Mouse (Mus musculus) kidney, embryonic 16.5 days (tissue): ENCODE results near the gene Il4i1. TPM values are rescaled to one million over a fixed set of nuclear protein-coding genes. Genes with fewer than 3 reads are reported as not detected.

Experiments used
- ATAC-seq: fragments of 200-750 bp; cut with Nextera tagmentation; 2 replicates; pipeline ENCODE4 v1.8.0; 2017; ENCODE audit warnings: moderate TSS enrichment; ENCODE audit not compliant: low FRiP score, low TSS enrichment
- H3K27ac ChIP-seq: fragments of 300-500 bp; sonication (generic); 2 replicates; pipeline ENCODE4 v1.5.1; 2014; ENCODE audit warnings: low read length
- H3K27me3 ChIP-seq: fragments of 300-500 bp; sonication (generic); 2 replicates; pipeline ENCODE4 v1.6.1; 2014; ENCODE audit warnings: low read length, control low read depth, mixed read lengths; ENCODE audit not compliant: insufficient read depth
- H3K36me3 ChIP-seq: fragments of 300-500 bp; sonication (generic); 2 replicates; pipeline ENCODE4 v1.6.1; 2014; ENCODE audit warnings: low read length, control low read depth, mixed read lengths; ENCODE audit not compliant: insufficient read depth
- H3K4me1 ChIP-seq: fragments of 300-500 bp; sonication (generic); 2 replicates; pipeline ENCODE4 v1.6.1; 2014; ENCODE audit warnings: low read length, control low read depth, mixed read lengths; ENCODE audit not compliant: insufficient read depth
- H3K4me2 ChIP-seq: fragments of 300-500 bp; sonication (generic); replicated peaks from 2 replicates; pipeline ENCODE4 v1.6.1; 2014; ENCODE audit warnings: low read depth, low read length
- H3K4me3 ChIP-seq: fragments of 300-500 bp; sonication (generic); 2 replicates; pipeline ENCODE4 v1.5.1; 2014; ENCODE audit warnings: mild to moderate bottlenecking, low read length
- H3K9ac ChIP-seq: fragments of 300-500 bp; sonication (generic); replicated peaks from 2 replicates; pipeline ENCODE4 v1.6.1; 2014; ENCODE audit warnings: low read length
- H3K9me3 ChIP-seq: fragments of 300-500 bp; sonication (generic); 2 replicates; pipeline ENCODE4 v1.6.1; 2016; ENCODE audit warnings: low read length, control low read depth
- WGBS: fragments of 180-500 bp; shearing (Covaris S2); extraction: QIAGEN DNeasy Blood & Tissue Kit; methylation state at CpG from one replicate; pipeline ENCODE4 v1.1.7; 2014; 5-methylcytosine and 5-hydroxymethylcytosine counted together
- polyA plus RNA-seq: library from polyadenylated mRNA; unstranded; fragments of >200 nt; fragmentation: Nextera tagmentation; extraction: Ambion mirVana; gene quantifications from 2 replicates; pipeline ENCODE4 v1.2.1, GENCODE M21; 2015

Gene Il4i1
- polyA plus RNA-seq, 1 experiment from 2014 or later: 1.1 TPM

DNA sequence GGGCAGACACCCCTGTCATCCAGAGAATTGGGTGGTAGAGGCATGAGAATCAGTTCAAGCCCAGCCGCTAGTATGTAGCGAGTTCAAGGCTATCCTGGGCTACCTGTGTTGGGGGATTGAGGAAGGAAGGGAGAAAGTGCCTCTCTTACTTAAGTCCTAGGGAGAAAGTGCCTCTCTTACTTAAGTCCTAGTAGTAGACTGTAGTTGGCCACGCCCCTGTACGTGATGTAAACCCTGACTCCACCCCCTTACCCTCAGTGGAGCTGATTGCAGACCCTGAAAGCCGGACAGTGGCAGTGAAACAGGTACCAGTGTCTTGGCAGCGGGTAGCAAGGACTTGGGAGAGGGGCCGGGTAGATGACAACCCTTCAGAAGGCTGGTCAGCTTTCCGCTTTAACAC lies 41.7 kb downstream of the Il4i1 start:
- peak overlapping the region; percentile 95 for H3K27ac ChIP-seq
- WGBS: 25% methylated on average over 8 of the region's 8 CpGs
- no peaks in the 10 kb centered on the region for H3K27me3 ChIP-seq
- H3K4me3 ChIP-seq: peak overlapping the region; percentile 86
- peaks cover 52% of the 10 kb centered on the region for H3K4me1 ChIP-seq
- H3K9me3 ChIP-seq: no peaks in the 10 kb centered on the region
- peak overlapping the region; percentile 93 for H3K4me2 ChIP-seq
- H3K36me3 ChIP-seq: peaks cover 20% of the 10 kb centered on the region
- H3K9ac ChIP-seq: peak overlapping the region; percentile 90
- no peak for ATAC-seq

DNA sequence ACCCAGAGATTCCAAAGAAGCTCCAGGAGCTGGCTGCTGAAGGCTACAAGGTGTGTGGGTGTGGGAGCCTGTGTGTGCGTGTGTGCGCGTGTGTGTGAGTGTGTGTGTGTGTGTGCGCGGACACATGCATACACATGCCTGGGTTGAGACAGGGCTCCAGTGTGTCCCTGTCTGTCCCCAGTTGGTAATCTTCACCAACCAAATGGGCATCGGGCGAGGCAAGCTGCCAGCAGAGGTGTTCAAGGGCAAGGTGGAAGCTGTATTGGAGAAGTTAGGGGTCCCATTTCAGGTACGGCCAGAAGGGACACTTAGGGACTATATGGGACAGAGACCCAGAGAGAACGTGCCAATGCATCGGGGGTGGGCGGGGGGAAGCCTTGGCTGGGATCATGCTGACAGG lies 43.7 kb downstream of the Il4i1 start:
- H3K4me1 ChIP-seq: peaks cover 41% of the 10 kb centered on the region

GRCm38 (mm10) chr7:44860576-44861428 lies 44.6 kb downstream of the Il4i1 start:
- 56% methylated on average over 22 of the region's 22 CpGs for WGBS
- ATAC-seq: peak; percentile 39
- no peaks in the 10 kb centered on the region for H3K9me3 ChIP-seq
- H3K36me3 ChIP-seq: peaks cover 40% of the 10 kb centered on the region
- H3K27me3 ChIP-seq: no peaks in the 10 kb centered on the region
- H3K9ac ChIP-seq: 0 out of 2 replicates have a peak overlapping the region, but pooled peaks have one; percentile 28
- H3K4me1 ChIP-seq: peaks cover 41% of the 10 kb centered on the region
- H3K4me3 ChIP-seq: no peak overlapping the region
- no peak overlapping the region for H3K4me2 ChIP-seq
- H3K27ac ChIP-seq: peak overlapping the region; percentile 60

More for the DNA sequence above, 43.7 kb downstream of the Il4i1 start:
- Histone ChIP-seq H3K27ac (no peak overlapping the region), H3K36me3 (peaks cover 34% of the 10 kb centered on the region), H3K4me2 (no peak overlapping the region), H3K9ac (no peak overlapping the region), H3K27me3 (no peaks in the 10 kb centered on the region), H3K4me3 (no peak overlapping the region), H3K9me3 (no peaks in the 10 kb centered on the region)
- WGBS: 89% methylated on average over 11 of the region's 11 CpGs
- ATAC-seq: no peak

DNA sequence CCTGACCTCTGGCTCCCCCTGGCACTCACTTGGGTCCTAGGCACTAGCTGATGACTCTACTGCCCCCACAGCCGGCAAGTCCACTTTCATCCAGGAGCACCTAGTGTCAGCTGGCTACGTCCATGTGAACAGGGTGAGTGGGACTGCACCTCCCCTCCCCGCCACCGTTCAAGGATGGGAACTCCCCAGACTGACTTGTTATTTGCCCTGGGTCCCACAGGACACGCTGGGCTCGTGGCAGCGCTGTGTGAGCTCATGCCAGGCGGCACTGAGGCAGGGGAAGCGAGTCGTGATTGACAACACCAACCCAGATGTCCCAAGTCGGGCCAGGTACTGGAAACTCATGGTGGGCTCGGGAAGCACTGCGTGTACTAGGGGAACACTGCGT lies 45.2 kb downstream of the Il4i1 start:
- no peak overlapping the region for H3K4me2 ChIP-seq
- H3K9me3 ChIP-seq: no peaks in the 10 kb centered on the region
- ATAC-seq: no peak
- H3K4me3 ChIP-seq: no peak overlapping the region
- 0 out of 2 replicates have a peak overlapping the region, but pooled peaks have one; percentile 8 for H3K9ac ChIP-seq
- WGBS: 76% methylated on average over 14 of the region's 14 CpGs
- H3K36me3 ChIP-seq: peaks cover 40% of the 10 kb centered on the region
- peaks cover 42% of the 10 kb centered on the region for H3K4me1 ChIP-seq
- H3K27ac ChIP-seq: peak overlapping the region; percentile 60; the same call in 1 of the 2 replicates
- no peaks in the 10 kb centered on the region for H3K27me3 ChIP-seq

DNA sequence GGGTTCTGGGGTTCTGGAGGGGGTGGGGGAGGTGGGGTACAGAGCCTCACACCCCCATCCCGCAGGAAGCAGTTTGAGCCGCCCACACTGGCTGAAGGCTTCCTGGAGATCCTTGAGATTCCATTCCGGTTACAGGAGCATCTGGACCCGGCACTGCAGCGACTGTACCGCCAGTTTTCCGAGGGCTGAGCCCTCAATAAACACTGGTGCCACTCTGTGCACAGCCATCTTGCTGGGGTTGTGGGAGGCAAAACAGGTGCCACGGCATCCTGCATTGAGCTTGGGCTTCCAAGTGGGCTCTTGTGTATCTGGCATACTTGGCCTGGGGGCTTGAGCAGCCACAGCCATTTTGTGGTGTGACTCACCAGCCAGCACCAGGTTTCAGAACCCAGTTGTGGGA lies 46.2 kb downstream of the Il4i1 start:
- no peak overlapping the region for H3K27ac ChIP-seq
- WGBS: 77% methylated on average over 8 of the region's 8 CpGs
- no peak overlapping the region for H3K9ac ChIP-seq
- H3K4me3 ChIP-seq: no peak overlapping the region
- peaks cover 40% of the 10 kb centered on the region for H3K36me3 ChIP-seq
- no peak overlapping the region for H3K4me2 ChIP-seq
- no peak for ATAC-seq
- H3K9me3 ChIP-seq: no peaks in the 10 kb centered on the region
- peaks cover 49% of the 10 kb centered on the region for H3K4me1 ChIP-seq
- H3K27me3 ChIP-seq: no peaks in the 10 kb centered on the region

- H3K27me3 ChIP-seq: no peaks in the 10 kb centered on the region
- ATAC-seq: no peak
- H3K4me2 ChIP-seq: no peak overlapping the region
- no peaks in the 10 kb centered on the region for H3K9me3 ChIP-seq
- no peak overlapping the region for H3K9ac ChIP-seq
- peaks cover 49% of the 10 kb centered on the region for H3K4me1 ChIP-seq
- H3K36me3 ChIP-seq: peaks cover 40% of the 10 kb centered on the region
- no peak overlapping the region for H3K4me3 ChIP-seq
- H3K27ac ChIP-seq: no peak overlapping the region
- 87% methylated on average over 14 of the region's 14 CpGs for WGBS
Observed at GRCm38 (mm10) chr7:44863210-44863609, 47.0 kb downstream of the Il4i1 start.

- WGBS: 84% methylated on average over 11 of the region's 11 CpGs
- Histone ChIP-seq H3K4me3 (no peak overlapping the region), H3K27me3 (no peaks in the 10 kb centered on the region), H3K9ac (no peak overlapping the region), H3K4me2 (no peak overlapping the region), H3K9me3 (no peaks in the 10 kb centered on the region), H3K27ac (no peak overlapping the region), H3K4me1 (peaks cover 47% of the 10 kb centered on the region), H3K36me3 (peaks cover 40% of the 10 kb centered on the region)
- ATAC-seq: no peak
Observed at GRCm38 (mm10) chr7:44863982-44864494, 47.9 kb downstream of the Il4i1 start.

DNA sequence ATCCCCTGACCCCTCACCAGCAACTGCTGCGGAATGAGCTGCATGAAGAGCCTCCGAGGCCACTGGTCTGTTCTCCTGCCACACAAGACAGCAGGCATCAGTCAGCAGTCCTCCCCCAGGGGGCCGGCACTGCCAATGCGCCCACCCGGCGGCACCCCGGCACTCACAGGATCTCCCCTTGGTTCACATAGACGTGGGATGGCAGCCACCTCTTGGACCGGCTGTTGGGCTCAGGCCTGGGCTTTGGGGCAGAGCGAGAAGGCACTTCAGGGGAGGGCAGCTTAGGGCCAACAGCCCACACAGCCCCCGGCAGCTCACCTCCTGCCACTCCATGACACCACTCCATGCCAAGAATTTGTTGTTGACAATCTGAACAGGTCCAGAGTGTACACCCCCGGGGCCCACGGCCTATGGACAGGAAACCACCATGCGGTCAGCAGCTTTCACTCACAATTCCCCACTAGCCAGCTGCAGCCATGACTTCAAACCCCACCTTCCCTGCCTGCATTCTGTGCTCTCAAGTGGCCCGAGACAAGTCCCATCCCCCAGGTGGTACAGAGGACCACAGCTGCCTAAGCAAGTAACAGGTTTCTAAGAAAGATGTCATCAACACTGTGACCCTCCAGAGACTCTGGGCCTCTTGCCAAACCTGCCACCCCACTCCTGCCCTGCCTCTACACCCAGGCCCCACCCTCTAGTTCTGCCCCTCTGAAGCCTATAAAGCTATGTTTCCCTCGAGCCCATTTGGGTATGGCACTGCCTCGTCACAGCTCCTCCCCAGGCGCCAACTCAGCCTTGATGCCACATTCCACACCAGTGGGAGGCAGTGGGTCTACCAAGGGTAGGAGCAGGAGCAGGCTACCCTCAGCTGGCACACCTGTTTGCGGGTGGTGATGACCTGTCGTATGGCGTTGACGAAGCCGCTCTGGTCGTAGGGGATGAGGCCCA lies 48.7 kb downstream of the Il4i1 start:
- Histone ChIP-seq H3K36me3 (peaks cover 40% of the 10 kb centered on the region), H3K9me3 (no peaks in the 10 kb centered on the region), H3K27me3 (no peaks in the 10 kb centered on the region), H3K4me2 (no peak overlapping the region), H3K4me1 (peaks cover 47% of the 10 kb centered on the region), H3K4me3 (no peak overlapping the region), H3K27ac (no peak overlapping the region; the same call in 1 of the 2 replicates), H3K9ac (no peak overlapping the region)
- ATAC-seq: no peak
- 77% methylated on average over 24 of the region's 24 CpGs for WGBS

- Histone ChIP-seq H3K36me3 (peaks cover 38% of the 10 kb centered on the region), H3K4me1 (peaks cover 47% of the 10 kb centered on the region), H3K27me3 (no peaks in the 10 kb centered on the region), H3K4me2 (peak overlapping the region; percentile 91), H3K27ac (peak overlapping the region; percentile 46), H3K9ac (peak overlapping the region; percentile 100), H3K9me3 (no peaks in the 10 kb centered on the region), H3K4me3 (peak overlapping the region; percentile 71; the same call in 1 of the 2 replicates)
- no peak for ATAC-seq
- WGBS: 25% methylated on average over 15 of the region's 15 CpGs
Observed at GRCm38 (mm10) chr7:44866276-44867009, 50.3 kb downstream of the Il4i1 start.
